Mouse (Mus musculus) thymus, postnatal 10 days (tissue): Measurements from ENCODE around the gene Kif3b.
"Not testable (repeated sequence)": the region's sequence is repeated elsewhere in the genome, so short reads cannot be mapped to it uniquely, and the experiment has no call there.

ENCODE experiments used
- DNase-seq, 2 experiments: peaks; one replicate each; pipeline ENCODE4 v3.0.0; 2021; ENCODE audit warnings: low spot score in 2 of 2

The Kif3b gene

DNA sequence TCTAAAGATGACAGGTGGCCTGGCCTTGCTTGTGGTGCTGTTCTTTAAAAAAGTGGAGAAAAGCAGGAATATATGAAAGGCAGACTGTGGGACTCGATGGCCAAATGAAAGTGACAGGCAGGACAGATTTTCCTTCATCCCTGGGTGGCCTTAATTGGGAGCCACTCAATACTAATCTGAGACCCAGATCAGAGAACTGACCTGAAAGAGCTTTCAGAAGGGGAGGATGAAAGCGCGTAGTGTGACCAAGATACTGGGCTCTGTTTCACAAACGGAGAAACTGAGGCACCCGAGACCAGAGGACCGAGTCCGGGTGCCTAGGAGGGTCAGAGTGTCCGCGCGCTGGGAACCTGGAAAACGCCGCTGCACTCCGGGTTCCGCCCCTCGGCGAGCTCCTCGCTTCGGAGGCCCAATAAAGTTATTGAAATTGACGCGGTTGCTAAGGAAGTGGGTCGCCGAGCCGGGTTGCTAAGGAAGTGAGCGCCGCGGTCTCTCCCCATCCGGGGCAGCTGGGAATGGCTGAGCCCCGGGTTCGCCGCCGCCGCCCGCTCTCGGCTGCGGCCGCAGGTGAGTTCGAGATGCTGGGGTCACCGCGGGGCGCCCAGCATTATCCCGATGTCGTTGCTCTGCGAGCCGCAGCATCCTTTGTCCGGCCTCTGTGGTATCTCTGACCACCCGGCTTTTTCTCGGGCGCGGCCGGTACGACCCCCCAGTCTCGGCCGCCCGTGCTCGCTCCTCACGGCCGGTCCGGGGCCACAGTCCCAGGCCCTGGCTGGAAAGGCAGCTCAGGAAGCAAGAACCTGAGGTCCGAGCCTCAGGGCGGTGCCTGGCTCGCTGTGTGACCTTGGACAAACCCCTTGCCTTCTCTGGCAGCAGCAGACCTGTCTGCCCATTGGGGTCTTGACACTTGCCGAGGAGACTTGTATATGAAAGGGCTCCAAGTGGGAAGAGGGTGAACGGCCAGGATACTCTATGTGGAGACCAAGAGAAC, at the start of gene Kif3b:
Gene Kif3b (plus strand): TSS at position 476 of the 991 bp plus-strand sequence.
- DNase-seq: peak; percentile 88

DNA sequence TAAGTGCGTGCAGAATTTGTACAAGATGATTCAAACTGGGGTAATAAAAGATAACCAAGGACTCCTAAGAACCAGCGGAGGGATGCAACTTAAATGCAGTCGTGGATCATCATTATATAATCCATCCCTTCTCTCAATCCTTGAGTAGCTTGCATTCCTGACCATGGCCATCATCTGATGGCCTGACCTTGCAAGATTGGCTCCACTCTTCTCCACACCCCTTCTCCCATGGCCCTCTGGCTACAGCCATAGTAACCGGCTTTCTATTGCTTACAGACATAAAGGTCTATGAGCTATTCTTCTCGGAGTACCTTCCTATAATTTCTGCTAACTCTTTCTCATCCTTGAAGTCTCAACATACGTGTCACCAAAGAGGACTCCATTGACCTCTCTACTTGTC, 49.1 kb upstream of the Kif3b start:
- no peak for DNase-seq

- DNase-seq: no peak
Observed at GRCm38 (mm10) chr2:153249751-153250150, 41.5 kb upstream of the Kif3b start.

GRCm38 (mm10) chr2:153256604-153257003, 34.6 kb upstream of the Kif3b start:
- DNase-seq: no peak

DNA sequence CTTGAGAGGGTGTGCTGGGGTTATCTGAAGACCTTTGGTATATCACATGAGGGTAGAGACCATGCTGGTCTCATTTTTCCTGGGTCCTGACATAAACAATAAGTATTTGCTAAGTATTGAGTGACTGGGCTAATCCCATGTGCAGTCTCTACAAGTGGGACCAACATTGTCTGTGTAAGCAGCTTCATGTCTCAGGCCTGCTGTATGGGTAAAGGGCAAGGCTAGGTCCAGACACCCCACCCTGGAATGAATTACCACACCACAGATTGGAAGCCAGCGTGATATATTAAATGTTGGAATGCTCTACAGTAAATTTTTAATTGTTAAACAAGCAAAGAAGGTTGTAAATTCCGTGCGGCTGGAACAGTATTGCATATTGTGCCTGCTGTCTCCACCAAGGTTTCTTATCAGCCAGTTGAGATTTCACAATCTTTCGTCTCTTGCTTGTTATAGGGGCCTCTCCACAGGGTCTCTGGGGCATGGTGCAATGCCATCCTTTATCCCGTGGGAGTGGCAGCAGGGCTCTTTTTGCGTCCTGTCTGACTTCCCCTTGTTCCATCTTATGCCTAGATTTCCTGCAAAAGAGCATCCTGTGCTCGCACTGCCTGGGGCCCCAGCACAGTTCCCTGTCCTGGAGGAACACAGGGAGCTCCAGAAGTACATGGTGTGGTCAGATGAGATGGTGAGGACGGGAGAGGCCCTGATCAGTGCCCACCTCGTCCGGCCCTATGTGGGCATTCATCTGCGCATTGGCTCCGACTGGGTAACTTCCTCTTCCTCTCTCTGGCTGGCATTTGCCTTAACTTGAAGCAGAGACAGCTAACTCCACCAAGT, 32.0 kb upstream of the Kif3b start:
- DNase-seq: peak in 1 of 2 experiments; percentile 35

- peak in 1 of 2 experiments; percentile 40 for DNase-seq
Observed at GRCm38 (mm10) chr2:153259864-153260674, 31.1 kb upstream of the Kif3b start.

GRCm38 (mm10) chr2:153263053-153263452, 28.2 kb upstream of the Kif3b start:
- peak; percentile 58 to 71 for DNase-seq

GRCm38 (mm10) chr2:153267331-153267730, 23.9 kb upstream of the Kif3b start:
- no peak for DNase-seq

DNA sequence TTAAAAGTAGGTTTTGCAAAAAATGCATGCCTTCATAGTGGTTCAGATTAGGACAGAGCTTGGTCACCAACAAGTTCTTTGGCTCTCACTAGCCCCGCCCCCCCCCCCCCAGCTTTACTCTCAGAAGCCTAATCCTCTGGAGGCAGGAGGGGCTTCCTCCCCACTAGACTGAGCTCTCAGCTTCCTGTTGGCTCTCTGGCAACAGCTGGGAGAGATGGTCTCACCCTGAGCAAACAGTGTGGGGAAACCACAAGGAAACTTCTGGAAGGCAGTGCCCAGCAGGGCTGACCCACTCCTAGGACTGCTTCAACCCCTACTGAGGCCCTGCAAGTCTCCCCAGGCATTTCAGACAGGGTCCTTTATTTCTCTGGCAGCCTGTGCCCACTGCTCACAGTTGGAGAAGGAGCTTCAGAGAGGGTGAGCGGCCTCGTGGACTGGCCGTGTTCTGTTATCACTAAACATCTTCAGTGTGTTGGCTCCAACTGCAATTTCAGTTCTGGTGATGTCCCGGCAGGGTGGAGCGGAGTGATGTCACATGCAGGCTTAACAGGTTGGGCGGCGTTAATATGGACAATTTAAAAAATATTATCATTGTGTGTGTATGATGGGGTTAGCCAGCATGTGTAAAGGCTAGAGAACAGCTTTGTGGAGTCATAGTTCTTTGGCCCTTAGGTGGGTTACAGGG, 20.8 kb upstream of the Kif3b start:
- not testable (repeated sequence) for DNase-seq

DNA sequence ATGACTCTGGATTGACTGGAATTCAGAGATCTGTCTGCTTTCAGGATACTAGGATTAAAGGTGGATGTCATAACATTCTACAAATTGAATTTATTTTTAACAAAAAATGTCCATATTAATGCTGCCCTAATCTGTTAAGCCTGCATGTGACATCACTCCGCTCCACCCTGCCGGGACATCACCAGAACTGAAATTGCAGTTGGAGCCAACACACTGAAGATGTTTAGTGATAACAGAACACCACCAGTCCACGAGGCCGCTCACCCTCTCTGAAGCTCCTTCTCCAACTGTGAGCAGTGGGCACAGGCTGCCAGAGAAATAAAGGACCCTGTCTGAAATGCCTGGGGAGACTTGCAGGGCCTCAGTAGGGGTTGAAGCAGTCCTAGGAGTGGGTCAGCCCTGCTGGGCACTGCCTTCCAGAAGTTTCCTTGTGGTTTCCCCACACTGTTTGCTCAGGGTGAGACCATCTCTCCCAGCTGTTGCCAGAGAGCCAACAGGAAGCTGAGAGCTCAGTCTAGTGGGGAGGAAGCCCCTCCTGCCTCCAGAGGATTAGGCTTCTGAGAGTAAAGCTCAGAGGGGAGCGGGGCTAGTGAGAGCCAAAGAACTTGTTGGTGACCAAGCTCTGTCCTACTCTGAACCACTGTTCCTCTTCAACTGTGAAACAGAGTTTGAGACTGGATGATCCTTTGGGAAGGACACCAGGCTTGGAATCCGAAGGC, 16.9 kb upstream of the Kif3b start:
- DNase-seq: not testable (repeated sequence)

- no peak for DNase-seq
Observed at GRCm38 (mm10) chr2:153274919-153275247, 16.3 kb upstream of the Kif3b start.

GRCm38 (mm10) chr2:153275577-153275976, 15.6 kb upstream of the Kif3b start:
- DNase-seq: not testable (repeated sequence)

- no peak for DNase-seq
Observed at GRCm38 (mm10) chr2:153276440-153276839, 14.8 kb upstream of the Kif3b start.

- DNase-seq: not testable (repeated sequence)
Observed at GRCm38 (mm10) chr2:153276846-153277245, 14.4 kb upstream of the Kif3b start.

GRCm38 (mm10) chr2:153278357-153278756, 12.9 kb upstream of the Kif3b start:
- peak; percentile 51 to 61 for DNase-seq

DNA sequence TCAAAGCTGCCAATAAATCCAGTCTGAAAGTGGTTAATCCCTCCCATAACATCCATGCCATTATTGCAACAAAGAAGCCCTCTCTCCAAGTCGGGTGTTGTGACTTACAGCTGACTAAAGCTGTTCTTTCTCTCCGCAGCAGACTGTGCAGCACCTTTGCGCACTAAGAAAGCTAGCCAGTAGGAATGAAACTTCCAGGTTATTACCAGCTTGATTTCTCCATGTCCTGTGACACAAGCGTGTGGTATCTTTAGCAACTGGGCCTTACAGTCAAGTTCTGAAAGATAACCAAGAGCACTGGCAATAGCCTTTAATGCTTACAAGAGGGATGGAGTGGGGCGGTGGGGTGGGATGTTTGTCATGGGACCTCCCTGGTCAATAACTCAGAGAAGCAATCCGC, 7.3 kb upstream of the Kif3b start:
- DNase-seq: no peak

- DNase-seq: no peak
Observed at GRCm38 (mm10) chr2:153286524-153286923, 4.7 kb upstream of the Kif3b start.

GRCm38 (mm10) chr2:153287835-153288234, 3.4 kb upstream of the Kif3b start:
- no peak for DNase-seq

DNA sequence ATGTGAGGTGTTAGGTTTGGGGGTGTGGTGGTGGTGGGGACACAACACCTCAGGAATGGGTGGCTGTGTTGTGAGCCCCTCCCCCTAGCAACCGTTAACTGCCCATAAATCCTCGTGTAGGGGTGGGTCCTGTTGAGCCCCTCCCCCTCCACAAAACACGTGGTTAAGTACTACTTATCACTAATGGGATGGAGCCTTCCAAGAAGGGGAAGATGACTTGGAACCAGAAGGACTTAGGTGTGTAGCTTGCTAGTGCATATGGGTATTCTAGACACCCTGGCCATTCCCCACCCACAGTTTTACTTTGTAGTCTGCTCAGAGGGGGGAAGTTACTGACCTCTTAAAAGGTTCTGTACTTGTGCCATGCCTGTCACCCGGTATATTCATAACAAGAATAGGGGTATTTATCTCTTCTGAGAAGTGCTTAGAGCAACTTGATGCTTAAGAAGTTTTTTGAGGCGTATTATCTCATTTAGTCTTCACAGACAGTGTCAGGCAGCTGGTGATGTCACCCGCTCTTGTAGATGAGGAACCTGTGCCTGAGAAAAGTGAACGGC, 1.2 kb downstream of the Kif3b start:
- no peak for DNase-seq

- no peak for DNase-seq
Observed at GRCm38 (mm10) chr2:153295196-153295595, 4.0 kb downstream of the Kif3b start.
